1 mouse cellular context compared by ENCODE assay signal in genomic region chr14:33939117-33939516, GRCm38 (mm10).
TF ChIP-seq lines count a peak whose summit lies in the region.

No protein-coding gene starts in this region.

TF ChIP-seq in CH12.LX, 34 proteins besides CTCF, POLR2A, EP300 and RAD21 (continued from another document):
- TF ChIP-seq ZKSCAN1 (IDR thresholded peaks at IDR 0.05; ENCODE audit: borderline replicate concordance, low read depth, low read length) (no peak), SMC3 (IDR thresholded peaks at IDR 0.05; ENCODE audit: low read depth, low read length) (peak; percentile 74), CHD1 (IDR thresholded peaks at IDR 0.05; ENCODE audit: low read depth, low read length) (no peak), IRF4 (IDR thresholded peaks at IDR 0.05; ENCODE audit: low read depth, low read length) (peak; percentile 28; the same call in 1 of the 2 replicates), NRF1 (IDR thresholded peaks at IDR 0.05; ENCODE audit: low read depth, low read length) (no peak), HCFC1 (IDR thresholded peaks at IDR 0.05; ENCODE audit: low read depth, low read length) (no peak), RCOR1 (conservative IDR thresholded peaks at IDR 0.05; ENCODE audit: low read depth, low read length) (no peak), MAX (IDR thresholded peaks at IDR 0.05; ENCODE audit: low read length) (no peak), MAZ (IDR thresholded peaks at IDR 0.05; ENCODE audit: low read depth, low read length) (no peak), NELFE (IDR thresholded peaks at IDR 0.05; ENCODE audit: low read depth, low read length) (no peak)
